Mouse (Mus musculus) embryonic facial prominence, embryonic 15.5 days (tissue): ENCODE measurements around the gene Sh3gl2. TPM values are rescaled to one million over a fixed set of nuclear protein-coding genes. Genes with fewer than 3 reads are reported as not detected.
A peak's percentile ranks its signal among the peaks of the same experiment; 100 is the strongest.

ENCODE experiments used
- ATAC-seq: fragments of 200-750 bp; cut with Nextera tagmentation; 2 replicates; pipeline ENCODE4 v1.8.0; 2017; ENCODE audit warnings: low read depth, moderate TSS enrichment; ENCODE audit not compliant: insufficient number of reproducible peaks, low FRiP score, low TSS enrichment
- H3K27ac ChIP-seq: fragments of 300-500 bp; sonication (generic); replicated peaks from 2 replicates; pipeline ENCODE4 v1.5.1; 2015; ENCODE audit warnings: mild to moderate bottlenecking, inconsistent platforms
- H3K27me3 ChIP-seq: fragments of 300-500 bp; sonication (generic); 2 replicates; pipeline ENCODE4 v1.6.1; 2015; ENCODE audit warnings: inconsistent platforms
- H3K36me3 ChIP-seq: fragments of 300-500 bp; sonication (generic); 2 replicates; pipeline ENCODE4 v1.6.1; 2015; ENCODE audit warnings: mild to moderate bottlenecking, inconsistent platforms
- H3K4me1 ChIP-seq: fragments of 300-500 bp; sonication (generic); 2 replicates; pipeline ENCODE4 v1.6.1; 2015; ENCODE audit warnings: inconsistent platforms
- H3K4me2 ChIP-seq: fragments of 300-500 bp; sonication (generic); replicated peaks from 2 replicates; pipeline ENCODE4 v1.6.1; 2015; ENCODE audit warnings: mild to moderate bottlenecking, inconsistent platforms
- H3K4me3 ChIP-seq: fragments of 300-500 bp; sonication (generic); replicated peaks from 2 replicates; pipeline ENCODE4 v1.5.1; 2015; ENCODE audit warnings: mild to moderate bottlenecking, inconsistent platforms
- H3K9ac ChIP-seq: fragments of 300-500 bp; sonication (generic); 2 replicates; pipeline ENCODE4 v1.6.1; 2015; ENCODE audit warnings: inconsistent platforms
- H3K9me3 ChIP-seq: fragments of 300-500 bp; sonication (generic); replicated peaks from 2 replicates; pipeline ENCODE4 v1.6.1; 2016; ENCODE audit warnings: inconsistent platforms
- WGBS: fragments of 180-500 bp; shearing (Covaris S2); methylation state at CpG from one replicate; pipeline ENCODE4 v1.1.7; 2015; 5-methylcytosine and 5-hydroxymethylcytosine counted together
- polyA plus RNA-seq: library from polyadenylated mRNA; unstranded; fragments of >200 nt; fragmentation: Nextera tagmentation; extraction: Ambion mirVana; gene quantifications from 2 replicates; pipeline ENCODE4 v1.2.1, GENCODE M21; 2015

Gene Sh3gl2
- polyA plus RNA-seq, 1 experiment from 2014 or later = 10.6 TPM

GRCm38 (mm10) chr4:85319092-85319491, 114.2 kb downstream of the Sh3gl2 start:
- H3K36me3 ChIP-seq = no peaks in the 10 kb centered on the region
- H3K4me2 ChIP-seq = no peak overlapping the region
- 48% methylated on average over 3 of the region's 3 CpGs for WGBS
- H3K4me1 ChIP-seq = no peaks in the 10 kb centered on the region
- H3K27me3 ChIP-seq = no peaks in the 10 kb centered on the region
- H3K9me3 ChIP-seq = no peaks in the 10 kb centered on the region
- ATAC-seq = no peak
- no peak overlapping the region for H3K4me3 ChIP-seq
- H3K9ac ChIP-seq = no peak overlapping the region
- H3K27ac ChIP-seq = no peak overlapping the region

GRCm38 (mm10) chr4:85325454-85325853, 120.5 kb downstream of the Sh3gl2 start:
- H3K4me3 ChIP-seq = no peak overlapping the region
- WGBS = 61% methylated on average over 6 of the region's 6 CpGs
- H3K4me1 ChIP-seq = no peaks in the 10 kb centered on the region
- H3K4me2 ChIP-seq = no peak overlapping the region
- H3K27ac ChIP-seq = no peak overlapping the region
- H3K9ac ChIP-seq = no peak overlapping the region
- ATAC-seq = no peak
- no peaks in the 10 kb centered on the region for H3K9me3 ChIP-seq
- no peaks in the 10 kb centered on the region for H3K27me3 ChIP-seq
- H3K36me3 ChIP-seq = no peaks in the 10 kb centered on the region

GRCm38 (mm10) chr4:85326052-85326451, 121.1 kb downstream of the Sh3gl2 start:
- H3K9me3 ChIP-seq = no peaks in the 10 kb centered on the region
- ATAC-seq = no peak
- H3K9ac ChIP-seq = no peak overlapping the region
- H3K36me3 ChIP-seq = no peaks in the 10 kb centered on the region
- H3K4me3 ChIP-seq = no peak overlapping the region
- no peak overlapping the region for H3K4me2 ChIP-seq
- H3K27me3 ChIP-seq = no peaks in the 10 kb centered on the region
- no peak overlapping the region for H3K27ac ChIP-seq
- WGBS = 89% methylated on average over 1 of the region's 1 CpGs
- H3K4me1 ChIP-seq = no peaks in the 10 kb centered on the region

- no peak for ATAC-seq
- Histone ChIP-seq H3K4me1 (no peaks in the 10 kb centered on the region), H3K36me3 (no peaks in the 10 kb centered on the region), H3K27ac (no peak overlapping the region), H3K4me2 (no peak overlapping the region), H3K27me3 (no peaks in the 10 kb centered on the region), H3K9me3 (no peaks in the 10 kb centered on the region), H3K9ac (no peak overlapping the region), H3K4me3 (no peak overlapping the region)
- 58% methylated on average over 4 of the region's 4 CpGs for WGBS
Observed at GRCm38 (mm10) chr4:85334688-85335200, 129.8 kb downstream of the Sh3gl2 start.

- no peak overlapping the region for H3K4me2 ChIP-seq
- no peak overlapping the region for H3K27ac ChIP-seq
- H3K4me3 ChIP-seq = no peak overlapping the region
- no peaks in the 10 kb centered on the region for H3K4me1 ChIP-seq
- no peak overlapping the region for H3K9ac ChIP-seq
- H3K9me3 ChIP-seq = no peaks in the 10 kb centered on the region
- H3K27me3 ChIP-seq = no peaks in the 10 kb centered on the region
- no peaks in the 10 kb centered on the region for H3K36me3 ChIP-seq
- no peak for ATAC-seq
Observed at GRCm38 (mm10) chr4:85336356-85336755, 131.4 kb downstream of the Sh3gl2 start.

DNA sequence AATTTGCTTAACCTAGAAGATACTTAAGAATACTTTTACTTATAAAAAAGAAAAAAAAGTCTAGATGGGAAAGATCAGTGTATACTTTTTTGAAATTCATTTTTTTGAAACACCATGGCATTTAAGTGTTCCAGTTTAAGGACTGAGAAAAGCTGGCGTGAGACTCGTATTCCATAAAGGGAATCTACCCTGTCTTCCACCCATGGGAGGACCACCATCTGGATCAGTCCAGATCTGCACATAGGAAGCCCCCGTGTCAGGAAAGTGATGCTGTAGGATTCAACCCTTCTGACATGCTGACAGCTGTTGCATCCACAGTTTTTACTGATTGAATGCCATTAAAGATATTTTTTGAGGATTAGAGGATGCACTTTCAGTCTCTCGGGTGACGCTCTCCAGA, 134.2 kb downstream of the Sh3gl2 start:
- H3K27ac ChIP-seq = no peak overlapping the region
- H3K27me3 ChIP-seq = no peaks in the 10 kb centered on the region
- ATAC-seq = no peak
- H3K9me3 ChIP-seq = no peaks in the 10 kb centered on the region
- H3K9ac ChIP-seq = no peak overlapping the region
- no peaks in the 10 kb centered on the region for H3K36me3 ChIP-seq
- H3K4me3 ChIP-seq = no peak overlapping the region
- H3K4me2 ChIP-seq = no peak overlapping the region
- no peaks in the 10 kb centered on the region for H3K4me1 ChIP-seq
- 76% methylated on average over 5 of the region's 5 CpGs for WGBS

GRCm38 (mm10) chr4:85340686-85341085, 135.8 kb downstream of the Sh3gl2 start:
- 70% methylated on average over 6 of the region's 6 CpGs for WGBS
- no peak for ATAC-seq
- no peak overlapping the region for H3K4me2 ChIP-seq

GRCm38 (mm10) chr4:85345911-85346310, 141.0 kb downstream of the Sh3gl2 start:
- H3K36me3 ChIP-seq = no peaks in the 10 kb centered on the region
- H3K9ac ChIP-seq = no peak overlapping the region
- no peak overlapping the region for H3K4me3 ChIP-seq
- no peaks in the 10 kb centered on the region for H3K4me1 ChIP-seq
- no peaks in the 10 kb centered on the region for H3K27me3 ChIP-seq
- H3K9me3 ChIP-seq = no peaks in the 10 kb centered on the region
- 82% methylated on average over 6 of the region's 6 CpGs for WGBS
- H3K4me2 ChIP-seq = no peak overlapping the region
- ATAC-seq = no peak
- H3K27ac ChIP-seq = no peak overlapping the region

More at GRCm38 (mm10) chr4:85340686-85341085, 135.8 kb downstream of the Sh3gl2 start:
- no peaks in the 10 kb centered on the region for H3K4me1 ChIP-seq
- no peak overlapping the region for H3K9ac ChIP-seq
- no peak overlapping the region for H3K4me3 ChIP-seq
- H3K27ac ChIP-seq = no peak overlapping the region
- H3K27me3 ChIP-seq = no peaks in the 10 kb centered on the region
- no peaks in the 10 kb centered on the region for H3K36me3 ChIP-seq
- no peaks in the 10 kb centered on the region for H3K9me3 ChIP-seq

DNA sequence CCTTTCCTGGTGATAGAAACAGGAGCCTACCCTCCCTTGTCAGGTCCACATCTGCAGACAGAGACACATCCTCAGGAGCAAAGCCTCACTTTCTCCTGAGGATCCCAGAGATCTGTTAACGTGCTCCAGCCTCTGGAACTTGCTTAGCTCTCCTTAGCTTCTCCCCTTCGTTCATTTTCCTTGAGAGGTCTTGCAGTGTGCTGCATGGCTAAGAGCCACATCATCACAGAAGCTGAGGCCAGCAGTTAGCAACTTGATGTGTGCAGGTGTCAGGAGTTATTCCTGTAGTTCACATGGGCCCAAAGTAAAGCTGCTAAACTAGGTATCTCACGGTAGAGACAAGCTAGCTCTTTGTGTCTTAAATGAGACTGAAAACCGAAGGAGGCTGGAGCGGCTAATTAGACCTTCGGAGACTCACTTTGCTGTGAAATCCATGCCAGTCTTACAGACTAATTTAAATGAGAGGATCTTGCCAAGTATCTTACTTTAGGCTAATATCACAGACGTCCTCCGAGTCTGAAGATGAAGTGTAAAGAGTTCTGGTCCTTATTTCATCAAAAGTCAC, 143.2 kb downstream of the Sh3gl2 start:
- no peak overlapping the region for H3K4me3 ChIP-seq
- no peaks in the 10 kb centered on the region for H3K27me3 ChIP-seq
- H3K36me3 ChIP-seq = no peaks in the 10 kb centered on the region
- no peaks in the 10 kb centered on the region for H3K9me3 ChIP-seq
- no peak for ATAC-seq
- H3K4me2 ChIP-seq = no peak overlapping the region
- no peak overlapping the region for H3K27ac ChIP-seq
- H3K4me1 ChIP-seq = no peaks in the 10 kb centered on the region
- 58% methylated on average over 8 of the region's 8 CpGs for WGBS
- H3K9ac ChIP-seq = no peak overlapping the region

GRCm38 (mm10) chr4:85362661-85363060, 157.7 kb downstream of the Sh3gl2 start:
- H3K27me3 ChIP-seq = no peaks in the 10 kb centered on the region
- H3K9me3 ChIP-seq = no peaks in the 10 kb centered on the region
- WGBS = 60% methylated on average over 3 of the region's 3 CpGs
- peak overlapping the region; percentile 48; the same call in 1 of the 2 replicates for H3K27ac ChIP-seq
- no peak overlapping the region for H3K9ac ChIP-seq
- ATAC-seq = no peak
- H3K4me3 ChIP-seq = no peak overlapping the region
- H3K36me3 ChIP-seq = no peaks in the 10 kb centered on the region
- H3K4me1 ChIP-seq = no peaks in the 10 kb centered on the region
- H3K4me2 ChIP-seq = no peak overlapping the region

DNA sequence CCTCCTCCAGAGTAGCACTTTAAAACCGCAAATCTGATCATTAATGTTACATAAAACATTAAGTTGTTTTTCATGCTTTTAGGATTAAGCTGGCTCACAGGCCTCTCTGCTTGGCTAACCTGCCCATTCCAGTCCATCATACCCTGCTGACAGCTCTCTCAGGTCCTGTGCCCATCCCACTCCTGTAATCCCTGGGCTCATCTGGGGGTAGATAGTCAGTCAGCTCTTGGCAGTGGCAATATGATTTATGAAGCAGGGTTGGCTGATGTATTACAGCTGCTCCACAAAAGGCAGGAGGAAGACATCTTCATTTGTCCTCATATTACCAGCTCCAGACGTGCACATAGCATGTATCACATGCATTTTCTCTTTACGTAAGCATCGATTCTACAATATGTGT, 158.3 kb downstream of the Sh3gl2 start:
- no peaks in the 10 kb centered on the region for H3K36me3 ChIP-seq
- H3K4me1 ChIP-seq = no peaks in the 10 kb centered on the region
- 47% methylated on average over 4 of the region's 4 CpGs for WGBS
- peak overlapping the region; percentile 48; the same call in 1 of the 2 replicates for H3K27ac ChIP-seq
- H3K27me3 ChIP-seq = no peaks in the 10 kb centered on the region
- H3K4me2 ChIP-seq = no peak overlapping the region
- H3K9me3 ChIP-seq = no peaks in the 10 kb centered on the region
- no peak for ATAC-seq
- H3K9ac ChIP-seq = no peak overlapping the region
- H3K4me3 ChIP-seq = no peak overlapping the region

- 43% methylated on average over 6 of the region's 6 CpGs for WGBS
- Histone ChIP-seq H3K4me2 (no peak overlapping the region), H3K36me3 (no peaks in the 10 kb centered on the region), H3K9me3 (no peaks in the 10 kb centered on the region), H3K27me3 (no peaks in the 10 kb centered on the region), H3K4me3 (no peak overlapping the region), H3K9ac (no peak overlapping the region), H3K27ac (no peak overlapping the region), H3K4me1 (no peaks in the 10 kb centered on the region)
- no peak for ATAC-seq
Observed at GRCm38 (mm10) chr4:85371036-85371435, 166.1 kb downstream of the Sh3gl2 start.
